In genomic region chr3:133750606-133751005, GRCm38 (mm10) we compare ENCODE assay signal across 23 mouse cellular contexts.
"Had no signal": no experiment of that assay in that cellular context is flagged by ENCODE, and none has a peak within 500 bp of the region (broad histone marks: within the 10 kb centered on the region; RNA-seq: fewer than 3 reads in every experiment).

No protein-coding gene starts in this region.

- DNase-seq: gastrocnemius, adult 2 months; gastrocnemius, postnatal 10 days; gastrocnemius, postnatal 25 days; heart, adult 18-20 months; heart, postnatal 10 days; heart, postnatal 4 days; kidney, postnatal 25 days; layer of hippocampus, adult 9-11 months; layer of hippocampus, postnatal 36 days; left cerebral cortex, postnatal 4 days; lung, adult 18-20 months had no signal

- H3K9me3 ChIP-seq: heart, embryonic 10.5 days; heart, embryonic 12.5 days; hindbrain, embryonic 10.5 days; hindbrain, embryonic 12.5 days; intestine, embryonic 15.5 days; limb, embryonic 13.5 days; limb, embryonic 15.5 days; liver, embryonic 12.5 days had no signal

- ATAC-seq: hindbrain, embryonic 16.5 days; inflammation-experienced regulatory T-cells, adult 6 months; intestine, embryonic 15.5 days; liver, embryonic 12.5 days had no signal

- H3K4me2 ChIP-seq: hindbrain, embryonic 12.5 days; hindbrain, embryonic 14.5 days; intestine, embryonic 15.5 days; limb, embryonic 13.5 days; limb, embryonic 15.5 days; liver, embryonic 12.5 days had no signal

- H3K4me3 ChIP-seq: gastrocnemius, adult 2 months; heart, embryonic 10.5 days; heart, embryonic 12.5 days; hindbrain, embryonic 10.5 days; hindbrain, embryonic 12.5 days; intestine, embryonic 15.5 days; limb, embryonic 13.5 days; limb, embryonic 15.5 days; liver, embryonic 12.5 days had no signal

- H3K27me3 ChIP-seq: heart, embryonic 12.5 days; hindbrain, embryonic 12.5 days; intestine, embryonic 15.5 days; limb, embryonic 13.5 days; limb, embryonic 15.5 days; liver, embryonic 12.5 days had no signal

- H3K9ac ChIP-seq: heart, embryonic 12.5 days; hindbrain, embryonic 12.5 days; hindbrain, embryonic 14.5 days; intestine, embryonic 15.5 days; limb, embryonic 13.5 days; limb, embryonic 15.5 days; liver, embryonic 12.5 days; liver, embryonic 14.5 days had no signal

- H3K36me3 ChIP-seq: heart, embryonic 10.5 days; heart, embryonic 12.5 days; hindbrain, embryonic 10.5 days; hindbrain, embryonic 12.5 days; intestine, embryonic 15.5 days; limb, embryonic 13.5 days; limb, embryonic 15.5 days; liver, embryonic 12.5 days had no signal

- H3K27ac ChIP-seq: gastrocnemius, adult 2 months; heart, embryonic 10.5 days; hindbrain, embryonic 10.5 days; hindbrain, embryonic 12.5 days; hindbrain, embryonic 14.5 days; intestine, embryonic 15.5 days; limb, embryonic 13.5 days; limb, embryonic 15.5 days; liver, embryonic 12.5 days; liver, embryonic 14.5 days had no signal
